Mouse (Mus musculus) right cerebral cortex, postnatal 25 days (tissue): ENCODE results near the gene Gm13276.
"Not testable (repeated sequence)": the region's sequence is repeated elsewhere in the genome, so short reads cannot be mapped to it uniquely, and the experiment has no call there.

Experiments
- DNase-seq: peaks from one replicate; pipeline ENCODE4 v3.0.0; 2022

Gm13276 gene

DNA sequence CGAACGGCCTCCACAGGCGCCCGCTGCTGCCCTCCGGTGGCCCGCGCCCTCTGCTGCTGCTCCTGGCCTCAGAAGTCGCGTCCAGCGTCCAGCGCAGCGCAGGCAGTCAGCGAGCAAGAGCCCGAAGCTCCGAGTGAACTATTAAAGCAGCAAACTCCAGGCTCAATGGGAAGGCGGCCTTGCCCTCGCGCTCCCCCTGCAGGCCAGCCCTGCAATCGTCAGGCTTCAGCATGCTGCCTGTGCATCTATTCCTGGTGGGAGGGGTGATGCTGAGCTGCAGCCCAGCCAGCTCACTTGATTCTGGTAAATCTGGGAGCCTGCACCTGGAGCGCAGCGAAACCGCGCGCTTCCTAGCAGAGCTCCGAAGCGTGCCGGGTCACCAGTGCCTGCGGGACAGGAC lies 2.9 kb downstream of the Gm13276 start, which contains the start of gene Gm13277:
Gene Gm13277, plus strand, starts transcription at position 231 of the 400 bp plus-strand sequence.
- DNase-seq = peak; percentile 56

DNA sequence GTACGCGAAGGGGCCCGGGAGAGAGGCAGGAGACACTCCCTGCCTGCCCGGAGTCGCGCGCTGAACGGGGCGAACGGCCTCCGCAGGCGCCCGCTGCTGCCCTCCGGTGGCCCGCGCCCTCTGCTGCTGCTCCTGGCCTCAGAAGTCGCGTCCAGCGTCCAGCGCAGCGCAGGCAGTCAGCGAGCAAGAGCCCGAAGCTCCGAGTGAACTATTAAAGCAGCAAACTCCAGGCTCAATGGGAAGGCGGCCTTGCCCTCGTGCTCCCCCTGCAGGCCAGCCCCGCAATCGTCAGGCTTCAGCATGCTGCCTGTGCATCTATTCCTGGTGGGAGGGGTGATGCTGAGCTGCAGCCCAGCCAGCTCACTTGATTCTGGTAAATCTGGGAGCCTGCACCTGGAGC lies 5.7 kb downstream of the Gm13276 start, which contains the start of gene Gm13278:
Gene Gm13278, plus strand, starts transcription at position 301 of the 400 bp plus-strand sequence.
- DNase-seq = not testable (repeated sequence)

- DNase-seq = peak; percentile 61
These were observed 8.6 kb downstream of the Gm13276 start, which contains the start of gene Gm13275 for GRCm38 (mm10) chr4:88793936-88794675. TSS of gene Gm13275 (plus strand) at chr4:88794487.

- not testable (repeated sequence) for DNase-seq
These were observed 11.6 kb downstream of the Gm13276 start, which contains the start of gene Gm13279 for GRCm38 (mm10) chr4:88797097-88797496. TSS of gene Gm13279 (plus strand) at chr4:88797397.

GRCm38 (mm10) chr4:88799365-88799764 lies 13.9 kb downstream of the Gm13276 start, which contains the start of gene Gm13285:
TSS of gene Gm13285 (plus strand) at chr4:88799665.
- DNase-seq = not testable (repeated sequence)

- DNase-seq = not testable (repeated sequence)
These were observed 17.4 kb downstream of the Gm13276 start, which contains the start of gene Gm13287 for GRCm38 (mm10) chr4:88802954-88803353. TSS of gene Gm13287 (plus strand) at chr4:88803254.

GRCm38 (mm10) chr4:88805231-88805630 lies 19.7 kb downstream of the Gm13276 start, which contains the start of gene Gm13288:
TSS of gene Gm13288 (plus strand) at chr4:88805531.
- DNase-seq = not testable (repeated sequence)

DNA sequence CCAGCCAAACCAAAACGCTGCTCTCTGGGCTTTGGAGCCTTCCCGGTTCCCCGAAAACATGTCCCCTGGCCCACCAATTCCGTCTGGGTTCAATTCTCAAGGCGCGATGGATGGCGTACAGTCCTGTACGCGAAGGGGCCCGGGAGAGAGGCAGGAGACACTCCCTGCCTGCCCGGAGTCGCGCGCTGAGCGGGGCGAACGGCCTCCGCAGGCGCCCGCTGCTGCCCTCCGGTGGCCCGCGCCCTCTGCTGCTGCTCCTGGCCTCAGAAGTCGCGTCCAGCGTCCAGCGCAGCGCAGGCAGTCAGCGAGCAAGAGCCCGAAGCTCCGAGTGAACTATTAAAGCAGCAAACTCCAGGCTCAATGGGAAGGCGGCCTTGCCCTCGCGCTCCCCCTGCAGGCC lies 20.3 kb downstream of the Gm13276 start:
- not testable (repeated sequence) for DNase-seq

DNA sequence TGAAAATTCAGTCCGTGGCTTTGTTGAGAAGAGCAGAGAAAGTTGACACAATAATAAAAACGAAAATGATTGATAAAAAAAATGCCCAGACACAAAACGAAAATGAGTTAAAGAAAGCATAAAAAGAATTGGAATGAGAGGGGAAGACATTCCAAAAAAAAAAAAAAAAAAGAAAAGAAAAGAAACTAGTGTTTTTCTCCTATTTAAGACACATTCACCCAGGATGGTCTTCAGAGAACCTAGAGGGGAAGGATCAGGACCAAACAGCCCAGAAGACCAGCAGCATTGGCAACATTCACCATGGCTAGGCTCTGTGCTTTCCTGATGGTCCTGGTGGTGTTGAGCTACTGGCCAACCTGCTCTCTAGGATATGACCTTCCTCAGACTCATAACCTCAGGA lies 30.4 kb downstream of the Gm13276 start, which contains the start of gene Ifna7:
Gene Ifna7, plus strand, starts transcription at position 301 of the 400 bp plus-strand sequence.
- no peak for DNase-seq

DNA sequence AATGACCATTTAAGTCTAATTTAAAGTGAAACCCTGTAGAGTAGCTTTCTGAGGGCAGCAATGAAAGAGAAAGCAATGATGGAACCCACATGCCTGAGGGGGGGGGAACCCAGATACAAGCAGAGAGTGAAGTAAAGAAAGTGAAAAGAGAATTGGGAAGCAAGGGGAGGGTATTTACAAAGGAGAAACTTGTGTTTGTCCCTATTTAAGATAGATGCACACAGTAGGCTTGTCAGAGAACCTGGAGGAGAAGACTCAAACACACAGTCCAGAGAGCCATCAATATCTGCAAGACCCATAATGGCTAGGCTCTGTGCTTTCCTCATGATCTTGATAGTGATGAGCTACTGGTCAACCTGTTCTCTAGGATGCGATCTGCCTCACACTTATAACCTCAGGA lies 34.1 kb downstream of the Gm13276 start, which contains the start of gene Ifna11:
Gene Ifna11, plus strand, starts transcription at position 301 of the 400 bp plus-strand sequence.
- no peak for DNase-seq

GRCm38 (mm10) chr4:88822995-88823394 lies 37.5 kb downstream of the Gm13276 start:
- DNase-seq = no peak

- not testable (repeated sequence) for DNase-seq
These were observed 41.6 kb downstream of the Gm13276 start, which contains the start of gene Ifna6 for GRCm38 (mm10) chr4:88827116-88827515. TSS of gene Ifna6 (plus strand) at chr4:88827416.

GRCm38 (mm10) chr4:88830523-88830922 lies 45.0 kb downstream of the Gm13276 start:
- peak; percentile 19 for DNase-seq

- DNase-seq = not testable (repeated sequence)
These were observed 49.7 kb downstream of the Gm13276 start, which contains the start of gene Ifna5 for GRCm38 (mm10) chr4:88835225-88835624. TSS of gene Ifna5 (plus strand) at chr4:88835525.
